Mouse (Mus musculus): ENCODE data around the gene Cacnb3.

Gene Cacnb3

DNA sequence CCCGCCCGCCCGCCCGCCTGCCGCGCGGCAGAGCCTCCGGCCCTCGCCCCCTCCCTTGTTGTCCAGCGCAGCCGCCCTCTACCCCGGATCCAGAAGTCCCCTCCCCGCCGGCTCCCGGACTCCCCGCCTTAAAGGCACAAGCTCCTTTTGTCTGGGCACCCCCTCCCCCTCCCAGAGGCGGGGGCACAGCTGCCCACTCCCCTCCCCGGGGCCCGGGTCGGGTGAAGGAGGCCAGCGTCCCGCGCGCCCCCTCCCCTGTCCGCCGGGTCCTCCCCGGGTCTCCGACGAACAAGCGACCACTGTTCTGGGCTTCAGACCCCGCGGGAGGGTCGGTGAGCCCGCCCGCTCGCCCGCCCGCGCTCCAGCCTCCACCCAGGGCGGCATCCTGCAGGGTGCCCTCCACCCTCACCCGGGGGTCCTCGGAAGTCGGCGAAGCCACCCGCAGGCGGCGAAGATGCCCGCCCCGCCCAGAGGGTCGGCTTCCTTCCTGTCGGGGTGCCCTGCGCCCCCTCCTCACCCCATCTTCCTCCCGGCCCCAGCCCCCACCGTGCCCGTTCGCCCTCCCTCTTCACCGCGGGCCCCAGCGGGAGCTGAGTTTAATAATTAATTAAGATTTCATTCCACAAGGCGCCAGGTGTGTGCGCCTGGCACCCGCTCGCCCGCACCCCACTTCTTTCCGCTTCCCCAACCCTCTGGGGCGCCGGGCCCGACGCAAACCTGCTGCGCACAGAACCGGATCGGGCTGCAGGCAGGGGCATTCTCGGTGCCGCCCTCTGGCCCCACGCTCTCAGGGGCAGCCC is 21.1 kb upstream of the Cacnb3 start, which contains the start of gene Adcy6:
Gene Adcy6 (minus strand): TSS at position 746 of the 800 bp plus-strand sequence.
- peak; percentile 66 for DNase-seq (ENCODE audit: extremely low read depth, insufficient read length, low spot score)

DNA sequence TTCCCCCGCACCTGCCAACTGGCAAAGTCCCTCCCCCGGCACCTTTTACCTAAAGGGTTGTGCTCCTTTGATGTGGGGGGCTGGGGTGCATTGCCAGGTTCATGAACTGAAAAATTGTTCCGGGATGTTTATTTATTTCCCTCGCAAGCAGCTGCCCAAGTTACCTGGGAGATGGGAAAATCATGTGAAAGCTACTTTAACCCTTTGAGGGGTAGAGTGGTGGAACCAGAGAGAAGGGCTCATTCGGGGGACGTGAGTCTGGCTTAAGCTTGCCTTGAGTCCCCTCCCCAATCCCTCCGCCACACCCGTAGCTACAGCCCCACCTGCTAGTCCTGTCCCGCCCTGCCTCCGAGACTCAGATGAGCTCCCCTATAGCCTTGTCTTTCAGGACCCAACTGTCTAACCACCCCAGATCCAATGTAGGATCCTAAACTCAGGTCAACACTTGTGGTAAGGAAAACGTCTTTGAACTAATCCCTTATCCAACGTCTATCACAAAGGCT is 20.5 kb upstream of the Cacnb3 start:
- DNase-seq (ENCODE audit: extremely low read depth, insufficient read length, low spot score): no peak

DNA sequence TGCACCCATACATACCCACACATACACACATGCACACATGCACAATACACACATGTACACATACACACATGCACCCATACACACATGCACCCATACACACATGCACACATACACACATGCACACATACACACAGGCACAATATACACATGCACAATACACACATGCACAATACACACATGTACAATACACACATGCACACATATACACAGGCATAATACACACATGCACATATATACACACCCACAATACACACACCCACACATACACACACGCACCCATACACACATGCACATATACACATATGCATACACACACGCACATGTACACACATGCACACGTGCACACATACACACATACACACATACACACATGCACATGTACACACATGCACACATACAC is 18.4 kb upstream of the Cacnb3 start:
- no peak for DNase-seq (ENCODE audit: extremely low read depth, insufficient read length, low spot score)

DNA sequence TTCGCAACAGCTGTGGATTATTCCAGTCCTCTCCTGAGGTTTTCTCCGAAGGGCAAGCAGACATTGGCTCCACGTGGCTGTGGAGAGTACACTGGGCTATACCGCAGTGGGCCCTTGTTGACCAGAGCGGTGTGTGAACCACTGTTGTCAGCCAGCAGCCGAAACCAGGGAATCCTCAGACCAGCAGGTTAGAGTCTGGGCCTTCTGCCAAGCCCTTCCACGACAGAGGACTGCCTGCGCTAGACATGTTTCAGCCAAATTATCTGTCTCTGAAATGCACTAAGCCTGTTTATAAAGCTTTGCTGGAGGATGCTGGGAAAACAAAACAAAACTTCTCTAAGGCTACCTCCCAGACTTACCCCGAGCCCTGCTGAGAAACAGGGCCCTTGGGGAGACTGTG is 16.1 kb upstream of the Cacnb3 start:
- no peak for DNase-seq (ENCODE audit: extremely low read depth, insufficient read length, low spot score)

DNA sequence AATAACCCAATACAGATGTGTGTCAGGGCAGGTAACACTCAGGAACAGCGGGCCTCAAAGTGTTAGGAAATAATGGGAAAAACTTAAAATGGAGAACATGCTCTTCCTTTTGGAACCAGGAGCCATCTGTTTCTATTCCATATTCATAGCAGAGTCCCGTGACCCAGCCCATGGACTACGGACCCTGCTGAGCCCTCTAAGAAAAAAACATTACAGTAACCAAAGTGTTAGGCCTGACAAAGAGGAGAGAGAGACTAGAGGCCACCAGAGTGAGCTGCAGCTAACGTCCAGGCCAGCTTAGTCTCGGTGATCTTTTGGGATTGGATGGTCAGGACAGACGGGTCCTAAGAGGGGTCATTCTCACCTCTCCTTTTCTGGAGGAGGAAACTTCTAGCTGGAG is 15.7 kb upstream of the Cacnb3 start:
- no peak for DNase-seq (ENCODE audit: extremely low read depth, insufficient read length, low spot score)

DNA sequence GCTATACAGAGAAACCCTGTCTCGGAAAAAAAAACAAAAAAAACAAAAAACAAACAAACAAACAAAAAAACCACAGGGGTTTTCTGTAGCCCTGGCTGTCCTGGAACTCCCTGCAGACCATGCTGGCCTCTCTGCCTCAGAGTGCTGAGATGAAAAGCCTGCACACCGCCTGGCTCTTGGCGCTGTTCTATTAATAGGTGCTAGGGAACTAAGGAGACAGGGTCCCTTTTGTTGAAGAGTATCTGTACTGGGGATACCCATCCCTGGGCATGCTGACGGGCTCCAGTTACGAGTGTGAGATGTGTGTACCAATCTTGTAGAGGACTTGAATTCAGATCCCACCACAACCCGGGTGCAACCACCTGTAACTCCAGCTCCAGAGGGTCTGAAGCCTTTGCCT is 14.9 kb upstream of the Cacnb3 start:
- no peak for DNase-seq (ENCODE audit: extremely low read depth, insufficient read length, low spot score)

DNA sequence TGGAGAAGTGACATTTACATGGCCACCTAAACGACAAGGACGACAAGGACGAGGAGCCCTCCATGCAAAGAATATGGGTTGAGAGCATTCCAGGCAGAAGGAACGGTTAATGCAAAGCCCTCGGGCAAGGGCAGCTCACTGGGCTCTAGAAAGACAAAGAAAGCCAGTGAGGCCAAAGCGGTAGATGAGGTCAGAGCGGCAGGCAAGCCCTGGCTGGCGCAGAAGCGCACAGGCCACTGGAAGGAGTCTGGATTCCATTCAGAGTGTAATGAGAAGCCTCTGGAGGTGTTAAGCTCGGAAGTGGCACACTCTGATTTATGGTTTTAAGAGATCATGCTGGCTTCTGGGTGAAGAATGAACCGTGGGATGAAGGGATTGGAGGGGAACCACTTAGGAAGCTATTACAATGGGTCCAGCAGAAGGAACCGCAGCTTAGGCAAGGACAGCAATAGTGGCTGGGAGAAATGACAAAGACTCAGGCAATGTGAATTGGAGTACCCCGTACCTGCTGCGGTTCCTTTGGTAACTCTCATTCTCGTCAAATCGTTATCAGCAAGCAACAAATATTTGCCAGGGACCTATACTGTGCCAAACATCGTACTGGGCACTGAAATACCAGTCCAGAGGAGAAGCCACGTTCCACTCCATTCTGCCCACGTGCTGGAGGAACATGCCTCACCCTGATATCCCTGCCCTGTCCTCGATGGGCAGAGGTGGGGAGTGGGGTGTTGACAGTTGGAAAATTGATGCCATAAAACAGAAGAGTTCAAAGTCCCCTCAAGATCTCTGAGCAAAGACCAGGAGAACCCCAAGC is 14.1 kb upstream of the Cacnb3 start:
- no peak for DNase-seq (ENCODE audit: extremely low read depth, insufficient read length, low spot score)

DNA sequence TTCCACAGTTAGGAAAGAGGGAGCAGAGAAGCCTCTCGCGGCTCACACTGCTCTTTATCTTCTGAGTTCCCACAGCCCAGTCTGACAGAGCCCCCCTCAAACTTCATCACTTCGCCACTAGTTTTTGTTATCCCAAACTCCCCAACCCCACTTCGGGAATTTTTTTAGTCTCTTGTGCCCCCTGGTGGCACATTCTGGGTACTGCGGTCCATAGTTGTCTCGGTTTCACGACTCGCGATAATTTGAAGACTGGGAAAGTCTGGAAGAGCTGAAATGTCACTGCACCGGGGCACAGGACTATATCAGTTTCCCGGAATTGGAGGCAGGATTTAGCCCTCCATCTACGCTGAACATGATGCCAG is 13.5 kb upstream of the Cacnb3 start:
- no peak for DNase-seq (ENCODE audit: extremely low read depth, insufficient read length, low spot score)

DNA sequence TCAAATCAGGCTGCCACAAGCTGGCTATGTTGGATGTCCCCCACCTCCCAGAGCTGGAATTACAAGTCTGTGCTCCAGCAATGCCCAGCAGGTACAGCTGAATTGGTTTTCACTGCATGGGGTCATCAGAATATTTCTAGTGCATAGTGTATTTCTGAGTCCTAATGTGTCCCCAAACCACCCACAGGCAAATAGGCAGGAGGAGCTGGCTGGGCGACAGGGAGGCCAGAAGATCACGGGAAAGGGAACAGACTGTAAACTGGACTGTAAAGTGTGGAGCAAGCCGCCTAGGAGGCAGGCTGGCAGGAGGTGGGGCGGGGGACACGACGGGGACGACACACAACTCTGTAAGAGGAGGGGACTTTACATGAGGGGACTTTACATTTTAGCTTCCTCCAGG is 8.4 kb upstream of the Cacnb3 start:
- no peak for DNase-seq (ENCODE audit: extremely low read depth, insufficient read length, low spot score)

DNA sequence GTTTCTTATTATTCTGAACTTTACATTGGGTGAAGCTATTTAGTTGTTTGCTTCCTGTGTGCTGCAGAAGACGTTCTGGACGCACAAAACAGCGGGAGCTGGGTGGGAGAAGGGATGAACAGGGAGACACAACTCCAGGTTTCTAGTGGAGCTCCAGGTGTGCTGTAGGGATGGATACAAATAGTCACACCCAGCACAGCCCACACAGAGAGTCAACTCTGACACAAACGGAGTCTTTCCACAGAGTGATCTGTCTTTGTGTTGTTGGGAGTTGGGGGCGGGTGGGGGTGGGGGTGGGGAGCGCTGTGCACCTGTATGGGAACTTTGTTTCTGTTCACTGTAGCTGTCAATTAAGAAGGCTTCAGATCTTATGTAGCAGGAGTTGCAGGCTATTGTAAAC is 7.9 kb upstream of the Cacnb3 start:
- DNase-seq (ENCODE audit: extremely low read depth, insufficient read length, low spot score): no peak

DNA sequence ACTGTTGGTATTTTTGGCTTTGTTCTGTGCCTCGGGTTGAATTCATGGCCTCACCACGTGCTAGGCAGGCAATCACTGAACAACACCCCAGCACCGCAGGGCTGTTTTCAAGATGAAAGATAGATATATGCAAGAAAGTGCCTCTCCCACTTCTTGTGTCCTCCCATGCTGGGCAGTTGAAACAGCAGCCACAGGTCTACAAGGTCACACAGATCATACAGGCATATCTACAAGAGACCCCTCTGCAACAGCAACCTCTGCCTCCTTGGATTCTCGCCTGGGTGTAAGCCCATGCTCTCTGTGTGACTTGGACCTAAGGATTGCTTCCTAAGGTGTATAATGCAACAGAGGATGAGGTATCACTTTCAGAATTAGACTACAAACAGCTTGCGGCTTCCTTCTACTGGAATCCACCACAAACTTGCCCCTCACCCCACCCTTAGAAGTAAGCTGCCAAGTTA is 7.2 kb upstream of the Cacnb3 start:
- DNase-seq (ENCODE audit: extremely low read depth, insufficient read length, low spot score): no peak

DNA sequence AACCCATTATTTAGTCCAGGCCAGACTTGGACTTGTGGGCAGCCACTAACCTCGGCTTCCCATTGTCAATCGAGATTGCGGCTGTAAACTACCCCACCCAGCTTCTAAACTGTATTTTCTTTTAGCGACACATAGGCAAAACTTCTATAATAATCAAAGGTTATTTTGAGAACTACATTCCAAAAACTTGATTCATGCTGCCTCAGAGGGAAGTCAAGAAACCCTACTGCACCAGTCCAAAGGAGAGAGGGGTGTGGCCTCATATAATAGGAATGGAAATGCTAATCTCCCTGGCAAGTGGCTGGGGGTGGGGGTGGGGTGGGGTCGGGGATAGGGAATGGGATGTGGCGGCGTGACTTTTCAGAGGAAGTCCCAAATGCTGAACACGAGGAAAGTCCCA is 4.6 kb upstream of the Cacnb3 start:
- DNase-seq (ENCODE audit: extremely low read depth, insufficient read length, low spot score): no peak

DNA sequence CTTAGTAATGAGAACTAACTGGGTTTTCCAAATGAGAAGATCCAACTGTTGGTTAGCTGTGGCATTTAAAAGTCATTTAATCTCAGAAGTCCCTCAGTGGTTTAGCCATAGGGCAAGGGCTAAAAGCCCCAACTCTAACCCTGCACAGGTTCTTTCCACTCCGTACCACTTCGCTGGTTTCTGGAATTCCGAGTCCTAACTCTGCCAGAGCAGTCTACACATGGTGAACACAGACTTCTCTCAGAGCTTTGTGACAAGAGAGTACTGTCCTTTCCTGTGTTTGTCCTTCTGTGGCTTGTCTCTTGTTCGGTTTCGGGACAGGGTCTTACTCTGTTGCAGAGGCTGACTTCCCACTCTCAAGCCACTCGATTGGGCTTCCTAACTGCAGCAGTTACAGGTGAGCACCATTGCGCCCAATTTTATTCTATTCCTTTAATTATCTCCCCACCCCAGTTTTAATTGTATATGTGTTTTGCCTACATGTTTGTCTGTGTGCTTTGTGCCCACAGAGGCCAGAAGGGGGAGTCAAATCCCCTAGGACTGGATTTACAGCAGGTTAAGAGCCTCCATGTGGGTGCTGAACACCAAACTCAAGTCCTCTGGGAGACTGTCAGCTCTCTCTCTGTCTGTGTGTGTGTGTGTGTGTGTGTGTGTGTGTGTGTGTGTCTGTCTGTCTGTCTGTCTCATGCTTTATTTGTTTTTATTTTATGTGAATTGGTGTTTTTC is 4.0 kb upstream of the Cacnb3 start:
- no peak for DNase-seq (ENCODE audit: extremely low read depth, insufficient read length, low spot score)

DNA sequence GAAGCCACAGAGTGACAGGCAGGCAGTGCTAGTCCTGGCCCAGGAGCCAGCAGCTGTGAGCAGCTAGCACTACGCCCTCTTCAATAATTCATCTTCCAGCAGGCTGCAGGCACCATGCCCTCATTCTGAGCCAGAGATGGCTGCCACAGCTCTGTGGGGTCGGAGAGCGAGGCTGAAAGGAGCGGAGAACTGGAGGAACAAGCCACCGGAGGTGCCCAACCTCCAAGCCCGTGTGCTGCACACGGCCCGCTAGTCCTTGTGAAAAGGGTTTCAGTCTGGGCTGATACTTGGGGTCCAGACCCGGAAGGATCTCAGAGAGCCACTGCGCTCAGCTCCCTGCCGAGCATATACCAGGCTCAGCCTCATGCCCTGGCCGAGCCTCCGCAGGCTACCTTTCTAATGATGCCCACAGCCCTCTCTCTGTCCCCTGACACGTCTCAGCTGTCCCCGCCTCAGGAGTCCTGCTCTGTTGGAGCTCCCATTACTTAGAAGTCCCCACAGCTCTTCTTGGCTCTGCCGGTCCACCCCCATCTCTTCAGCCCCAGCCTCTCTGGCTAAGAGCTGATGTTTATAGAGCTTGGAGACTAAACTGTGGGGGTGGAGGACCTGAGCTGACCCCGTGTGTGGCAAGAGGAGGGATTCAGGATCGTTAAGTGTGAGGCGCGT is 1.9 kb upstream of the Cacnb3 start:
- no peak for DNase-seq (ENCODE audit: extremely low read depth, insufficient read length, low spot score)

DNA sequence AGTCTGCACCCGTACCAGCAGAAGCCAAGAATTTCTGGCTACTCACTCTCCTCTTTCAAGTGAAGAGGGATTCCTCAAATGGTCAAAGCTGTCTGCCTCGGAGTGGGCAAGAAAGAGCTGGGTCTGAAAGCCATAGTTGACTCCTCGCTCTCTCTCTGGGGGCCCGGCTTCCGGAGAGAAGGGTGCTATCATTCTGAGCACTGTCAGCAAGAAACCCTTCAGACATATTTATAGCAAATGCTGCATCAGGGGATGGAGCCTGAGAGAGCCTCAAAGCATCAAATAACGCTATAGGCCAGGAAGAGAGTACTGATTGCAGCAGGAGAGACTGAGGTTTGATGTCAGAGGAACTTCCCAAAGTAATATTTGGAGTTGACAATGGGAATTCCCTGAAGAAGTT is 1.2 kb upstream of the Cacnb3 start:
- no peak for DNase-seq (ENCODE audit: extremely low read depth, insufficient read length, low spot score)

DNA sequence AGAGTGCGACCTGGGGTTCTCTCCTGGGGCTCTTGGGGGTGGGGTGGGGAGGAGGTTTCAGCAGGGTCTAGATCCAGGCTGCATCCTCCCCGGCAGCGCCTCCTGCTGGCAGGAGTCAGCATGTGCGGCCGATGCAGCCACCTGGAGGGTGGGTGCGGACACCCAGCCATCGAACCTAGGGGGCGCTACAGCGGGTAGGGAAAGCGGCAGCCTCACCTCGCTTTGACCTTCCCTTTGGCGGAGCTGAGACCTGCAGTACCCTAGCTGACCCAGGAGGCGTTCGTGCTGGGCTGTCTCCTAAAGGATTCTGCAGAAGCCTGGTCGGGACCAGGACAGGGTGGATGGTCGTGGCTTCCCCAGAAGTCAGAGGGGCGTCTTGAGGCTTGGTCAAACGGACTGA is 853 bp downstream of the Cacnb3 start:
- DNase-seq (ENCODE audit: extremely low read depth, insufficient read length, low spot score): peak; percentile 76

DNA sequence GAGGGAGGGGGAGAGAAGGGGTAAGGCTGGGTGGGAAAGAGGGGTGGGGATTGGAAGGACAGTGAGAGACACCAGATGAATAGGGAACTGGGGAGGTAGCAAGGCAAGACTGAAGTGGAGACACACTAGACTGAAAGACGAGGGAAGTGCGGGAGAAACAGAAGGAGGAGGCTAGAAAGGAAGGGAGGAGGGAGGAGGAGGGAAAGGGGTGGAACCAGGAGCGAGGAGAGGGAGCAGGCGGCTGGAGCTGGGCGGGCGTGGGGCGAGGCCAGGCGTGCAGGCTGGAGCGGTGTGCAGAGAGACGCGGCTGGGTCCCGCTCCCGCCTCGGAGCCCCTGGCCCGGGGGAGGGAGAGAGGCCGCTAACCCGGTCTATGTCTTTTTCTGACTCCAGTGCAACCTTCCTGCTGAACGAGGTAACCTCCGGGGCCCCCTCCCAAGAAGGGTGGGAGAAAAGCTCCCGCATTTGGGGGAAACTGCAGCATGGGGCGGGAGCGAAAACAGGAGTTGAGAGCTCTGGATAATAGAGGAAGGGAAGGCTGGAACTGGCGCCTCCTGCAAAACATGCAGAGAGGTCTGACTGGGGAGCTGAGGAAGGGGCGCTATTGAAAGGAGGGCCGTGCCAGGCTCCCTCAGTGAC is 1.6 kb downstream of the Cacnb3 start:
- peak; percentile 77 for DNase-seq (ENCODE audit: extremely low read depth, insufficient read length, low spot score)

DNA sequence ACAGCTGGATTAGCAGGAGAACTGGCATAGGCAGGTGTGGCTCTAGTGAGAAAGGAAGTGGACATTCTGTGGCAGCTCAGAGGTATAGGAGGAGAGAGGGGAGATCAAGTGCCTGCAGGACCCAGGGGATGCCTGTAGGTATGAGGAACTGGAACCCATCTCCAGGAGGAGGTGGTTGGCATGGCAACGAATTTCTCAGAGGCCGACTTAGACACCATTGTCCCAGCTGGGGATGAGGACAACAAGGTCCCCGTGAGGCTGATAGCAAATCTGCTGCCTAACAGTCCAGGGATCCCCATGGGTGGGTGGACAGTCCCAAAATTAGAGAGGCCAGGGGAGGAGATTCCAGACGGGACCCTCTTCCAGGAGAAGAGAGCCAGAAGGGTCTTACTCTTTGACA is 2.3 kb downstream of the Cacnb3 start:
- no peak for DNase-seq (ENCODE audit: extremely low read depth, insufficient read length, low spot score)

DNA sequence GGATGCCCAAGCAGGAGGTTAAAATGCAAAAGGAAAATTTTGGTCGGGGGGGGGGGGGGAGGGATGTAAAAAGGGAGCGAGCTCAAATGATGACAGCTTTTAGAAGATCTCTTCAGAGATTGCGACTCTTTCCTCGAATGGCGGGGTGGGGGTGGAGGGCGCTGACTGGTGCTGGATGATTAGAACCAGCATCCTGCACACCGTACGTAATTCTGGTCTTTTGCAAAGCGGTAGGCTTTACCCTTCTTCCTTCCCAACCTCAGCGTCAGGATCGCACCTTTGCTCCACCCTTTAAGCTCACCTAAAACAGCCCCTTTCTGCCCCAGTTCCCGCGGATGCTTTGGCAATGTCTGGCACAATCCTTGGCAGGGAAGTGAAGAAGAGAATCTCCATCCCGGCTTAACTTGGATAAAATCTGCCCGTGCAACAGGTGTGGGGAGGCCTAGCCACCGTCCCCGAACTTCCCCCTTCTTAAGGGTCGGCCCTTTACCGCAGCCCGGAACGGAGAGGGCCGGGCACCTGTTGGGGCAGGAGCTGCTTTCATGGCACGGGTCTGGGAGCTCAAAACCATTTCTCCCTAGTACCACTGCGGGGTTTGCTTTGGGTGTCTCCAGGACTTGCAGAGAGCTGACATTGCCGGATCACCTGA is 3.3 kb downstream of the Cacnb3 start:
- no peak for DNase-seq (ENCODE audit: extremely low read depth, insufficient read length, low spot score)

Measured in 3134 (cell line).